Mouse (Mus musculus): ENCODE data around the gene Snrpa. TPM values are rescaled to one million over a fixed set of nuclear protein-coding genes. Genes with fewer than 3 reads are reported as not detected.
"Not testable (repeated sequence)": the region's sequence is repeated elsewhere in the genome, so short reads cannot be mapped to it uniquely, and the experiment has no call there.

Gene Snrpa
- 10 to 100 TPM; 57.3 to 63.7 TPM for total RNA-seq (2021)
- long read RNA-seq, experiment 1, transcript Snrpa-201 (7 exons, 1,365 nt), result major isoform, 47 of 89 reads
- long read RNA-seq, experiment 1, transcript Snrpa-202 (7 exons, 1,336 nt), result minor isoform, 24 of 89 reads
- long read RNA-seq, experiment 1, transcript Snrpa-206 (6 exons, 1,288 nt), result minor isoform, 11 of 89 reads
- long read RNA-seq, experiment 1, partial matches to known transcripts, result 2 of 89 reads
- long read RNA-seq, experiment 1, other reads (novel, unspliced or antisense), result 4 of 89 reads
- long read RNA-seq, experiment 2, transcript Snrpa-202 (7 exons, 1,336 nt), result minor isoform, 22 of 102 reads
- long read RNA-seq, experiment 2, transcript Snrpa-206 (6 exons, 1,288 nt), result minor isoform, 11 of 102 reads
- long read RNA-seq, experiment 2, transcript Snrpa-201 (7 exons, 1,365 nt), result major isoform, 56 of 102 reads
- long read RNA-seq, experiment 2, partial matches to known transcripts, result 8 of 102 reads
- long read RNA-seq, experiment 2, other reads (novel, unspliced or antisense), result 4 of 102 reads

- peak; percentile 87 to 95 for DNase-seq (ENCODE audit: low spot score in 2 of 2)
Observed at GRCm38 (mm10) chr7:27195681-27196611, at the start of gene Snrpa, which contains the start of gene BC024978. Snrpa (minus strand) TSS chr7:27196271. BC024978 (plus strand) TSS chr7:27195781.

DNA sequence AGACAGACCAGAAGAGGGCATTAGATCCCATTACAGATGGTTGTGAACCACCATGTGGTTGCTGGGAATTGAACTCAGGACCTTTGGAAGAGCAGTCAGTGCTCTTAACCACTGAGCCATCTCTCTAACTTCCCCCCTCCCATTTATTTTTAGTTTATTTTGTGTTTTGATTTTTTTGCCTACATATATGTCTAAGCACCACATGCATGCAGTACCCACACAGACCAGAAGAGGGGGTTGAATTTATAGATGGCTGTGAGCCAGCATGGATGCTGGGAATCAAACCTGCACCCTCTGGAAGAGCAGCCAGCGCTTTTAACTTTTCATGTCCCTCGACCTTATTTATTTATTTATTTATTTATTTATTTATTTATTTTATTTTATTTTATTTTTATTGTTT lies 48.0 kb upstream of the Snrpa start:
- not testable (repeated sequence) for DNase-seq (ENCODE audit: low spot score in 2 of 2)

DNA sequence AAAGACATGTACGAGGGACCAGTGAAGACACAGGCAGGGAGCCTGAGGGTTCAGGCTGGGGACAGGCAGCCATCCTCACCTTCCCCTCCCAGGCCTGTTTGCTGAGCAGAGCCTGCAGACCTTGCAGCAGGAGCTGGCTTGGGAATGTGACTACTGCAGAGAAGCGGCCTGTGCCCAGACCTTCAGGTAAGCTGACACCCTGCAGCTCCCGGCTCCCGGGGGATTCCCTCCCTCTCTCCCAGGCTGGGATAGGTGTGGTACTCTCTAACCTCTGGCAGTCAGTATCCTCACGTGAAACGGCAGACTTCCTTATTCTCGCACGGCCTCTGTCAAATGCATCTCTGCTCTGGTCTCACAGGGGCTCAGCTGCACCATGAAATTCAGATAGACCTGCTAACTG lies 47.1 kb upstream of the Snrpa start:
- no peak for DNase-seq (ENCODE audit: low spot score in 2 of 2)

GRCm38 (mm10) chr7:27238568-27238967 lies 42.5 kb upstream of the Snrpa start:
- DNase-seq (ENCODE audit: low spot score in 2 of 2), result no peak

DNA sequence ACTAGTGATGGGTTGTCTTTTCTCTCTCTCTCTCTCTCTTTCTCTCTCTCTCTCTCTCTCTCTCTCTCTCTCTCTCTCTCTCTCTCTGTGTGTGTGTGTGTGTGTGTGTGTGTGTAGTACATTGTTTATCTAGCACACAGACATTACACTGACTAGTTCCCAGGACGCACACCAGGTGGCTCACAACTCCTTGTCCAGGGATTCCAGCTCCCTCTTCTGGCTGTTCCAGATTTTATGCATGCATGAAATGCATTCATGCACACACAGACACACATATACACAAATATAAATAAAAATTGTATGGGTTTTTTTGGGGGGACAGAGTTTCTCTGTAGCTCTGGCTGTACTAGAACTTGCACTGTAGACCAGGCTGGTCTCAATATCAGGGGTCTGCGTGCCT lies 41.5 kb upstream of the Snrpa start:
- no peak for DNase-seq (ENCODE audit: low spot score in 2 of 2)

GRCm38 (mm10) chr7:27235726-27236125 lies 39.7 kb upstream of the Snrpa start:
- DNase-seq (ENCODE audit: low spot score in 2 of 2), result no peak

- no peak for DNase-seq (ENCODE audit: low spot score in 2 of 2)
Observed at GRCm38 (mm10) chr7:27233300-27233699, 37.2 kb upstream of the Snrpa start.

- DNase-seq (ENCODE audit: low spot score in 2 of 2), result peak; percentile 78 to 92
Observed at GRCm38 (mm10) chr7:27232781-27233281, 36.8 kb upstream of the Snrpa start, which contains the start of gene Coq8b. Coq8b (plus strand) TSS chr7:27233023.

GRCm38 (mm10) chr7:27231693-27232331 lies 35.7 kb upstream of the Snrpa start:
- no peak for DNase-seq (ENCODE audit: low spot score in 2 of 2)

DNA sequence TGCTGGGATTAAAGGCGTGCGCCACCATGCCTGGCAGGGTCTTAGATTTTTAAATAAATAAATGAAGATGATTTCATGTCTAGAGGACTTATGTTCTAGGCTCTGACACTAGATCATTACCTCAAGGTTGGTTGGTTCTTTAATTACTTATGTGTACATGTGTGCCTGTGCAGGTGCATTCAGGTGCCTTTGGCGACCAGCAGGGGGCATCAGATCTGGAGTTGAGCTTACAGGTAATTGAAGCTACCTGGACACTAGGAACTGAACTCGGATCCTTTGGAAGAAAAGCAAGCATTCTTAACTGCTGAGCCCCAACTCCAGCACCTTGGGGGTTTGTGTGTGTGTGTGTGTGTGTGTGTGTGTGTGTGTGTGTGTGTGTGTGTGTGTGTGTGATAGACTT lies 34.7 kb upstream of the Snrpa start:
- no peak for DNase-seq (ENCODE audit: low spot score in 2 of 2)

GRCm38 (mm10) chr7:27228865-27229264 lies 32.8 kb upstream of the Snrpa start:
- DNase-seq (ENCODE audit: low spot score in 2 of 2), result no peak

DNA sequence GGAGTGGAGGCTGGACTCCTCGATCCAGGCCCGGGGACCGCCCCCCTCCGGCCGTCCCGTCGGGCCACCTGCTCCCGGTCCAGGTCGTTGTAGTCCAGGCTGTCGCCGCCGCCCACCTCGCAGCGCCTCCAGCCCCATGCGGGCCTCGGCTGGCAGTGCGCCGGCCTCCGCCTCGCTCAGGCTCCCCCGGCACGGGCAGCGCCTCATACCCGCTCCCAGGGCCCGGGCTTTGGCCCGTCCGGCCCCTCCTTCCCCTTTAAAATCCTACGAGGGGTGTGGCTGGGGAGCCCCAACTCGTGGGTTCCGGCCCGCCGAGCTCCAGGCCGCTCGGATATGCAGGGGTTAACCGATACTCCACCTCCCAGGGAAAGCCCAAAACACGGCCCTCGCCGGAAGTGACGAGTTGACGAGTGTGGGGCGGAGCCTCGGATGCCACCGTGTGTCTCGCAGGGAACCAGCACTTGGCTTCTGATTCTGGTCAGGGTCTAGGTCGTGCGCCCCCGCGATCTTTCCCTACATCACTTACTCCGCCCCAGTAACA lies 32.3 kb upstream of the Snrpa start, which contains the start of gene Itpkc:
TSS of gene Itpkc (minus strand) at position 381 of the 541 bp plus-strand sequence.
- peak; percentile 82 to 92 for DNase-seq (ENCODE audit: low spot score in 2 of 2)

GRCm38 (mm10) chr7:27227676-27228075 lies 31.6 kb upstream of the Snrpa start:
- DNase-seq (ENCODE audit: low spot score in 2 of 2), result no peak

GRCm38 (mm10) chr7:27227276-27227675 lies 31.2 kb upstream of the Snrpa start:
- DNase-seq (ENCODE audit: low spot score in 2 of 2), result no peak

- DNase-seq (ENCODE audit: low spot score in 2 of 2), result peak in 1 of 2 experiments; percentile 20
Observed at GRCm38 (mm10) chr7:27224877-27225575, 29.0 kb upstream of the Snrpa start.

DNA sequence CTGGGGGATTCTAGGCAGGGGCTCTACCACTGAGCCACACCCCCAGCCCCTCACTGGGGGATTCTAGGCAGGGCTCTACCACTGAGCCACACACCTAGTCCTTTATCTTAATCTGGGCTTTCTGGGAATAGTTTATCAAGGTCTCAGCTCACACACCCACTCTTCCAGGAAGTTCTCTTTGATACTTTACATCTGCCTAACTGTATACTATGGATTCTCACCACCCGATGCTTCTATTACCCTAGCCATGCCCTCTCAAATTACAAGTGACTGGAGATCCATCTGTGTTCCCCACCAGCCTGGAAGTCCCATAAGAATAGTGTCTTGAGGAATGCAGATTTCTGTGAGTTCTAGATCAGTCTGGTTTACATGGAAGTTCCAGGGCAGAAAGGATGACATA lies 26.5 kb upstream of the Snrpa start:
- DNase-seq (ENCODE audit: low spot score in 2 of 2), result no peak

GRCm38 (mm10) chr7:27221939-27222338 lies 25.9 kb upstream of the Snrpa start:
- DNase-seq (ENCODE audit: low spot score in 2 of 2), result no peak

GRCm38 (mm10) chr7:27219937-27220336 lies 23.9 kb upstream of the Snrpa start:
- no peak for DNase-seq (ENCODE audit: low spot score in 2 of 2)

GRCm38 (mm10) chr7:27218586-27218985 lies 22.5 kb upstream of the Snrpa start:
- no peak for DNase-seq (ENCODE audit: low spot score in 2 of 2)

- DNase-seq (ENCODE audit: low spot score in 2 of 2), result no peak
Observed at GRCm38 (mm10) chr7:27212626-27213025, 16.6 kb upstream of the Snrpa start.

Data from gastrocnemius, postnatal 4 days (tissue).